Mouse (Mus musculus) forebrain, embryonic 14.5 days (tissue): ENCODE measurements around the gene Dus2. TPM values are rescaled to one million over a fixed set of nuclear protein-coding genes. Genes with fewer than 3 reads are reported as not detected.

ENCODE experiments used
- ATAC-seq: fragments of 200-750 bp; cut with Nextera tagmentation; 2 replicates; pipeline ENCODE4 v1.8.0; 2017; ENCODE audit warnings: mild to moderate bottlenecking, moderate library complexity
- DNase-seq: peaks from one replicate; pipeline ENCODE4 v3.0.0-alpha.2; 2015; ENCODE audit warnings: low spot score
- H3K27ac ChIP-seq: fragments of 300-500 bp; sonication (generic); 2 replicates; pipeline ENCODE4 v1.5.1; 2014; ENCODE audit warnings: low read depth, mild to moderate bottlenecking, control low read depth, low read length, moderate library complexity
- H3K27me3 ChIP-seq: fragments of 300-500 bp; sonication (generic); replicated peaks from 2 replicates; pipeline ENCODE4 v1.6.1; 2014; ENCODE audit warnings: low read length, control low read depth, mixed read lengths; ENCODE audit not compliant: control insufficient read depth, insufficient read depth
- H3K36me3 ChIP-seq: fragments of 300-500 bp; sonication (generic); 2 replicates; pipeline ENCODE4 v1.6.1; 2014; ENCODE audit warnings: low read length, control low read depth; ENCODE audit not compliant: control insufficient read depth, insufficient read depth
- H3K4me1 ChIP-seq: fragments of 300-500 bp; sonication (generic); 2 replicates; pipeline ENCODE4 v1.6.1; 2014; ENCODE audit warnings: antibody characterized with exemption, low read length, control low read depth; ENCODE audit not compliant: control insufficient read depth, insufficient read depth
- H3K4me2 ChIP-seq: fragments of 300-500 bp; sonication (generic); 2 replicates; pipeline ENCODE4 v1.6.1; 2014; ENCODE audit warnings: mild to moderate bottlenecking, control low read depth, low read length
- H3K4me3 ChIP-seq: fragments of 300-500 bp; sonication (generic); 2 replicates; pipeline ENCODE4 v1.5.1; 2014; ENCODE audit warnings: low read depth, low read length, control low read depth
- H3K9ac ChIP-seq: fragments of 300-500 bp; sonication (generic); 2 replicates; pipeline ENCODE4 v1.6.1; 2014; ENCODE audit warnings: mild to moderate bottlenecking, low read length, control low read depth, moderate library complexity
- H3K9me3 ChIP-seq: fragments of 300-500 bp; sonication (generic); replicated peaks from 2 replicates; pipeline ENCODE4 v1.6.1; 2016; ENCODE audit warnings: low read length, control low read depth, mixed read lengths; ENCODE audit not compliant: control insufficient read depth
- WGBS: fragments of 180-500 bp; shearing (Covaris S2); extraction: QIAGEN DNeasy Blood & Tissue Kit; methylation state at CpG from one replicate; pipeline ENCODE4 v1.1.7; 2014; 5-methylcytosine and 5-hydroxymethylcytosine counted together
- polyA plus RNA-seq: library from polyadenylated mRNA; unstranded; fragments of >200 nt; fragmentation: Nextera tagmentation; extraction: Ambion mirVana; gene quantifications from 2 replicates; pipeline ENCODE4 v1.2.1, GENCODE M21; 2014

Dus2 gene
- 18.4 and 20.3 TPM in 2 replicates for polyA plus RNA-seq

DNA sequence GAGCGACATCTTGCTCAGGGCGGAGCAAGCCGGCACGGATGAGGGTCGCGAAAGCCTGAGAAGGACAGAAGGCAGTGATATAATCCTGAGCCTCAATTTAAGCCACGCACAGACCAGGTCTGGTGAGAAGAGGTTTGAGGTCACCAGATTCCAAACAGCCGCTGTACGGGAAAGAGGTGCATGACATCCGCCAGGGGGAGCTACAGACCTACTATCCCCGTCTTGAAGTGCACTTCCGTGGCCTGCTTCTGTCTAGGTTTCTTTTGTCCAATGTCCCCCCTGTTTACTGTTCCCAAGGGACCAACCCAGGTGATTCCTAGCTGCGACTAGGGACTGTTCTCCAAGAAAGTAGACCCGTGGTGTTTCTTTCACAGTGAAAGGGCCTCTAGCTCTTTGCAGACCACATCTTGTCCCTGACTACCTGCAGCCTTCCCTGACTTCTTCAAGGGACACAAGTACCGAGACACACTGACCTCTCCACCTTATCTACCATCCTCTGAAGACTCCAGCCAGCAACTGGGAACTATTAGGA is at the start of gene Dus2:
Dus2 (plus strand) TSS at position 482 of the 532 bp plus-strand sequence.
- Histone ChIP-seq H3K27me3 (no peaks in the 10 kb centered on the region), H3K9ac (peak within 1 kb of the TSS; percentile 29; the same call in 1 of the 2 replicates), H3K27ac (no peak within 1 kb of the TSS), H3K9me3 (no peaks in the 10 kb centered on the region), H3K4me3 (no peak within 1 kb of the TSS), H3K4me1 (no peaks in the 10 kb centered on the region), H3K36me3 (no peaks in the 10 kb centered on the region), H3K4me2 (peak within 1 kb of the TSS; percentile 16; the same call in 1 of the 2 replicates)
- 14% methylated on average over 15 of the region's 15 CpGs for WGBS
- ATAC-seq (peak; percentile 77), DNase-seq (peak; percentile 86)

DNA sequence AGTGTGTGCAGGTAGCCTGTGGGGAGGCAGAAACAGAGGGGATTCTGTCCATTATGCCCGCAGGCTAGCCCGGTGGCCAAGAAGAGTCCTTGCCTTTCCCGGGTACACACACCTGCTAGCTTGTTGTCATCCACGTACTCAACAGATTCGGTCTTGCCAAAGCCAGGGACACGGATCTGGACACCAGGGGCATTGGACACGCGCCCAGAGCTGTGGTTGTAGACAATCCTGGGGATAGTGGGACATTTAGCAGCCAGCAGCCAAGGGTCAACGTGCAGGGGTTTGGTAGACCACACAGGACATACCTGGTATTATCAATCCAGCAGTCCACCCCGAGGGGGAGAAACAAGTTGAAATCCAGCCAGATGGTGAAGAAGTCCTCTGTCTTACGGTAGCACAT is 49.1 kb upstream of the Dus2 start:
- Histone ChIP-seq H3K27ac (no peak overlapping the region), H3K9ac (no peak overlapping the region), H3K36me3 (no peaks in the 10 kb centered on the region; the same call in 1 of the 2 replicates), H3K4me3 (no peak overlapping the region), H3K4me1 (no peaks in the 10 kb centered on the region; the same call in 1 of the 2 replicates), H3K4me2 (no peak overlapping the region), H3K9me3 (no peaks in the 10 kb centered on the region), H3K27me3 (no peaks in the 10 kb centered on the region)
- DNase-seq, result no peak
- 93% methylated on average over 11 of the region's 11 CpGs for WGBS
- ATAC-seq, result no peak

DNA sequence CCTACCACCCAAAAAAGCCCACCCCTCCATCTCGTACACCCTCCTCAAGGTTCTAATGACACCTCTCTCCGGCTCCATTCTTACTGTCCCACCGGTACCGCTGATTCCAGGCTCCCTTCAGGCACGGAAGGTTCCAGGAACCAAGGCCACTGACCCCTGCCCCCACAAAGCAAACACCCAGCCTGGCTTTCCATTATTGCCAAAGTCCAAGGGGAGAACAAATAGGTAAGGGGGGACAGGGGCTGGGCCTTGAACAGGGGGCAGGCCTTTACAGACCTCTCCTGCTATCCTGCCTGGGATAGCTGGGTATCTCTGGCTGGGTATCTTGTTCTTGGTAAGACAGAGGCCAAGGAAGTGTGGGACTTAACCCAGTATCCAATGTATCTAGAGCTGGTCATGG is 48.6 kb upstream of the Dus2 start:
- DNase-seq, result no peak
- no peak overlapping the region for H3K27ac ChIP-seq
- ATAC-seq, result no peak
- no peak overlapping the region for H3K4me3 ChIP-seq
- no peaks in the 10 kb centered on the region; the same call in 1 of the 2 replicates for H3K4me1 ChIP-seq
- H3K36me3 ChIP-seq, result no peaks in the 10 kb centered on the region; the same call in 1 of the 2 replicates
- H3K27me3 ChIP-seq, result no peaks in the 10 kb centered on the region
- no peak overlapping the region for H3K9ac ChIP-seq
- 95% methylated on average over 5 of the region's 5 CpGs for WGBS
- no peak overlapping the region for H3K4me2 ChIP-seq
- H3K9me3 ChIP-seq, result no peaks in the 10 kb centered on the region

DNA sequence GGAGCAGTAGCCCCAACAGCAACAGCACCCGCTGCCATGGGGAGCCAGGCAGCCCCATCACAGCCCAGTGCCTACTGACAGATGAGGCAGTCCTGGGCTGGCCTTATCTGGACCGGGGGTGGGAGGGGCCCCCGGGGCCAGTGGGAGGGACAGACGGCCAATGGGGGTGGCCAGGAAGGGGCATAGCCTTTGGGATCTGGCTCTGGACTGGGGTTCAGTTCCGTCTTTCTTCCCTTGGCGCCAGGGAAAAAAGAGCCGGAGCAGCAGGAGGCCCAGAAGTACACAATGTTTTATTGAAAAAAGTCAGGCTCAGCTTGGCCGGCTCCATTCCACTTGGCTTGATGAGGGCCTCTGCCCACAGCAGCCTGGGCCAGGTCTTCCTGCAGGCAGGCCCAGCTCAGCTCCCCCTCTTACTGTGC is 47.8 kb upstream of the Dus2 start, which contains the start of gene Lcat:
Lcat (minus strand) TSS at position 62 of the 419 bp plus-strand sequence.
- Histone ChIP-seq H3K4me1 (no peaks in the 10 kb centered on the region), H3K9me3 (no peaks in the 10 kb centered on the region), H3K4me2 (no peak within 1 kb of the TSS), H3K27me3 (no peaks in the 10 kb centered on the region), H3K27ac (no peak within 1 kb of the TSS), H3K9ac (no peak within 1 kb of the TSS), H3K4me3 (no peak within 1 kb of the TSS), H3K36me3 (no peaks in the 10 kb centered on the region; the same call in 1 of the 2 replicates)
- DNase-seq (no peak), ATAC-seq (no peak)
- WGBS, result 45% methylated on average over 8 of the region's 8 CpGs

DNA sequence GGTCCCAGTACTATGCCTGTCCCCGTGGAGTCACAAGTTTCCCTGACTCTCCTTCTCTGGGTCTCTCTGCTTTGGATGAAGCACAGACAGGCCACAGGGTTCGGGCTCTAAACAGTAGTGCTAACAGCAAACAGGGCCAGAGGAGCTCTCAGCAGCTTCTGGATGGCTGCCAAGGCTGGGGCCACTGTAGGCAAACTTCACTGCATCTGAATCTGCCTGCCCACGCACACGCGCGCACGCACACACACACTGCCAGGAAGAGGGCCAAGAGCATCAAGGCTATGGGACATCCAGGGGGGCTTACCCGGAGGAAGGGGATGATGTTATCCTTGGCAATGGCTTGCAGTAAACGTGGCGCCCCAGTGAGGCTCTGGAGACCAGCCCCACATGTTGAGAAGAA is 41.8 kb upstream of the Dus2 start:
- ATAC-seq, result peak; percentile 33; the same call in 1 of the 2 replicates
- H3K27ac ChIP-seq, result no peak overlapping the region
- H3K36me3 ChIP-seq, result no peaks in the 10 kb centered on the region
- no peaks in the 10 kb centered on the region for H3K27me3 ChIP-seq
- no peaks in the 10 kb centered on the region for H3K9me3 ChIP-seq
- peak; percentile 60 for DNase-seq
- H3K4me1 ChIP-seq, result no peaks in the 10 kb centered on the region
- H3K4me2 ChIP-seq, result no peak overlapping the region
- H3K4me3 ChIP-seq, result no peak overlapping the region
- H3K9ac ChIP-seq, result no peak overlapping the region
- WGBS, result 50% methylated on average over 10 of the region's 10 CpGs

DNA sequence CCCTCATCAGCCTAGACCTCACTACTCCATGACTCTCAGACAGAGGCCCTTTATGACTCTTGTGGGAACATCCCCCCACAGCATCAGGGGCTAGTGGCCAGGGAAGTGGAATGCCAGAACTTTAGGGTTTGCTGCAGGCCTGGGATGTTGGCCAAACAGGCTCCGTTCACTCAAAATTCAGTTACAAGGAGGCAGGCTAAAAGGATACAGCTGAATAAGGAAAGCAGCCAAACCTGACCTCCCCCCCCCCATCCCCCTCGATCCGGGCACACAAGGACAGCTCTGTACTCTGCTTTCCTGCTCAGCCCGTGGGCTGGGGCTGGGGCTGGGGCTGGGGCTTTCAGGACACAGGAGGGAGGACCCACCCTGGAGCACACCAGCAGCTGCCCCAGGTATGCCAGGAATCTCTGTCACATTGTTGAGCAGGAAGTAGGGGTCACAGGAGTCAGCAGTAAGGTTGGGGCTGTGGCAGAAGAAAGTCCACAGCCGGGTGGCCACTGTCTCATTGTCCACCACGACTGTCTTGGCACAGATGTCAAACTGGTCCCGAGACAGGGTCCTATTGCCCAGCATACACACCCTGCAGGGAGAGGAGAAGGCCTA is 40.0 kb upstream of the Dus2 start:
- ATAC-seq (peak; percentile 69; the same call in 1 of the 2 replicates), DNase-seq (peak; percentile 60)
- Histone ChIP-seq H3K27me3 (no peaks in the 10 kb centered on the region), H3K4me1 (no peaks in the 10 kb centered on the region), H3K4me3 (no peak overlapping the region), H3K36me3 (no peaks in the 10 kb centered on the region), H3K9me3 (no peaks in the 10 kb centered on the region), H3K27ac (0 out of 2 replicates have a peak overlapping the region, but pooled peaks have one; percentile 27), H3K9ac (no peak overlapping the region), H3K4me2 (no peak overlapping the region)
- WGBS, result 46% methylated on average over 7 of the region's 7 CpGs

DNA sequence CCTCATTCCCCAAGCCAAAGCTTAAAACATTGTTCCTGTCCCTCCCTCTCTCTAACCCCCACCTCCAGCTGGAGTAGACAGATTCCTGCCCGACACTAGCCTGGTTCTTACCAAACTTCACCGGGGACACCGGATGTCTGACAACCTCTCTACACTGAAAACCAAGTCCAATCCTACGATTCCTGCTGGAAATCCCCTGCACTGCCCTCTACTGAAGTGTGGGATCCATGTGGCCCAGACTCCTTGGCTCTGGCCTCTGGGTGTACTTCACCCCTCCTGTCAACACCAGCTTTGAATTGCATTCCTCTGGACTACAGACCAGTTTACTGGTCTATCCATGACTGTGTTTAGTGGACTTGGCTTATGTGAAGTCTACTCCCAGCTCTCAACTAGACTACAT is 34.6 kb upstream of the Dus2 start:
- Histone ChIP-seq H3K4me2 (no peak overlapping the region), H3K36me3 (no peaks in the 10 kb centered on the region), H3K4me3 (no peak overlapping the region), H3K27ac (no peak overlapping the region), H3K4me1 (no peaks in the 10 kb centered on the region), H3K9ac (no peak overlapping the region), H3K9me3 (no peaks in the 10 kb centered on the region), H3K27me3 (no peaks in the 10 kb centered on the region)
- ATAC-seq (no peak), DNase-seq (no peak)
- WGBS, result 88% methylated on average over 4 of the region's 4 CpGs

DNA sequence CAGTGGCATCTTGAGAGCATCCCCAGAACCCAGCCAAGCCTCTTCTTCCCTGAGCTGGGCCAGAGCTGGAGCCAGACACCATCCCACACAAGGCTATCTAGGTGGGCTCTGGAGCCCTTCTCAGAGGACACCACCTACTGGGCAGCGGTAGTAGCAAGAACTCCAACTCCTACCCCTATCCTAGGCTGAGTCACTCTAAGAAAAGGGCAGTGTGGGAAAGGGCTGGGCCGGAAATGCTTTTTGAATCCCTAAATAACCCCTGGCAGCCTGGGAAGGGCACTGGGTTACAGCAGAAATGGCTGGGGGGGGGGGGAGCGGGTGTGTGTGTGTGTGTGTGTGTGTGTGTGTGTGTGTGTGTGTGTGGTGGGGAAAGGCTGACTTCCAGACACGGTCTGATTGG is 33.3 kb upstream of the Dus2 start:
- no peak overlapping the region for H3K9ac ChIP-seq
- 69% methylated on average over 3 of the region's 4 CpGs for WGBS
- no peak overlapping the region for H3K4me3 ChIP-seq
- H3K4me2 ChIP-seq, result no peak overlapping the region
- H3K36me3 ChIP-seq, result no peaks in the 10 kb centered on the region
- no peaks in the 10 kb centered on the region for H3K27me3 ChIP-seq
- no peaks in the 10 kb centered on the region for H3K4me1 ChIP-seq
- DNase-seq (no peak), ATAC-seq (no peak)
- no peak overlapping the region for H3K27ac ChIP-seq
- H3K9me3 ChIP-seq, result no peaks in the 10 kb centered on the region

DNA sequence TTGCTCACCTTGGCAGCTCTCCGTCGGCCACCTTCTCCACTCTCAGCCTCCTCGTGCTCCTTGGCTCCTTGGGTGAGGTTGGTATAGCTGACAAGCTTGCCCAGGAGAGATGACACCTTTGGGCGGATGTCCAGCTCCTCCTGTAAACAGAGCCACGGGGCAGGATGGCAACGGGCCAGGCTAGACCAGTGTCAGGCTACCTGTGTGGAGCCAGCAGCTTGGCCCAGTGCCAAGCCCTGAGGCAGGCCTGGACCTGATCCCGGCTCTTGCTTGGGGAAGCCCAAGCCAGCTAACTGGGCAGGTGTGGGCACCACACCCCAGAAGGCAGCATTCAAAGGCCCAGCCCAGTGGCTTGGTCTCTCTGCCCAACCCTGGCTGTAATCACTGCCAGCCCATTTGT is 31.8 kb upstream of the Dus2 start:
- DNase-seq (no peak), ATAC-seq (no peak)

More for the DNA sequence above, 31.8 kb upstream of the Dus2 start:
- H3K9me3 ChIP-seq, result no peaks in the 10 kb centered on the region
- H3K27me3 ChIP-seq, result no peaks in the 10 kb centered on the region
- WGBS, result 77% methylated on average over 7 of the region's 7 CpGs
- H3K4me3 ChIP-seq, result no peak overlapping the region
- no peaks in the 10 kb centered on the region for H3K36me3 ChIP-seq
- H3K4me2 ChIP-seq, result no peak overlapping the region
- no peak overlapping the region for H3K9ac ChIP-seq
- H3K4me1 ChIP-seq, result no peaks in the 10 kb centered on the region
- no peak overlapping the region for H3K27ac ChIP-seq
